Mouse (Mus musculus) neural tube, embryonic 11.5 days (tissue): Measurements from ENCODE around the gene Slc39a1. TPM values are rescaled to one million over a fixed set of nuclear protein-coding genes. Genes with fewer than 3 reads are reported as not detected.

ENCODE experiments used
- ATAC-seq: fragments of 200-750 bp; cut with Nextera tagmentation; 2 replicates; pipeline ENCODE4 v1.8.0; 2017; ENCODE audit warnings: moderate number of reproducible peaks, mild to moderate bottlenecking, moderate TSS enrichment, moderate library complexity; ENCODE audit not compliant: insufficient read depth, low FRiP score, low TSS enrichment
- DNase-seq: peaks from one replicate; pipeline ENCODE4 v3.0.0-alpha.2; 2015; ENCODE audit warnings: low spot score
- H3K27ac ChIP-seq: fragments of 300-500 bp; sonication (generic); 2 replicates; pipeline ENCODE4 v1.5.1; 2014; ENCODE audit warnings: low read depth, mild to moderate bottlenecking, low read length
- H3K27me3 ChIP-seq: fragments of 300-500 bp; sonication (generic); 2 replicates; pipeline ENCODE4 v1.6.1; 2014; ENCODE audit warnings: mild to moderate bottlenecking, low read length, mixed read lengths; ENCODE audit not compliant: control insufficient read depth, insufficient read depth
- H3K36me3 ChIP-seq: fragments of 300-500 bp; sonication (generic); 2 replicates; pipeline ENCODE4 v1.6.1; 2014; ENCODE audit warnings: mild to moderate bottlenecking, low read length, moderate library complexity, mixed read lengths; ENCODE audit not compliant: control insufficient read depth, insufficient read depth
- H3K4me1 ChIP-seq: fragments of 300-500 bp; sonication (generic); 2 replicates; pipeline ENCODE4 v1.6.1; 2014; ENCODE audit warnings: low read length, mixed read lengths; ENCODE audit not compliant: control insufficient read depth, insufficient read depth
- H3K4me2 ChIP-seq: fragments of 300-500 bp; sonication (generic); 2 replicates; pipeline ENCODE4 v1.6.1; 2014; ENCODE audit warnings: low read depth, mild to moderate bottlenecking, moderate library complexity
- H3K4me3 ChIP-seq: fragments of 300-500 bp; sonication (generic); 2 replicates; pipeline ENCODE4 v1.5.1; 2014; ENCODE audit warnings: low read depth, low read length
- H3K9ac ChIP-seq: fragments of 300-500 bp; sonication (generic); 2 replicates; pipeline ENCODE4 v1.6.1; 2014; ENCODE audit warnings: mild to moderate bottlenecking, low read length
- H3K9me3 ChIP-seq: fragments of 300-500 bp; sonication (generic); 2 replicates; pipeline ENCODE4 v1.6.1; 2016; ENCODE audit warnings: low read length; ENCODE audit not compliant: control insufficient read depth
- WGBS: fragments of 180-500 bp; shearing (Covaris S2); extraction: QIAGEN DNeasy Blood & Tissue Kit; methylation state at CpG from one replicate; pipeline ENCODE4 v1.1.7; 2014; 5-methylcytosine and 5-hydroxymethylcytosine counted together
- polyA plus RNA-seq: library from polyadenylated mRNA; unstranded; fragments of >200 nt; fragmentation: Nextera tagmentation; extraction: Ambion mirVana; gene quantifications from 2 replicates; pipeline ENCODE4 v1.2.1, GENCODE M21; 2014

Slc39a1 gene
- polyA plus RNA-seq, 1 experiment from 2014 or later, result 50.6 TPM

DNA sequence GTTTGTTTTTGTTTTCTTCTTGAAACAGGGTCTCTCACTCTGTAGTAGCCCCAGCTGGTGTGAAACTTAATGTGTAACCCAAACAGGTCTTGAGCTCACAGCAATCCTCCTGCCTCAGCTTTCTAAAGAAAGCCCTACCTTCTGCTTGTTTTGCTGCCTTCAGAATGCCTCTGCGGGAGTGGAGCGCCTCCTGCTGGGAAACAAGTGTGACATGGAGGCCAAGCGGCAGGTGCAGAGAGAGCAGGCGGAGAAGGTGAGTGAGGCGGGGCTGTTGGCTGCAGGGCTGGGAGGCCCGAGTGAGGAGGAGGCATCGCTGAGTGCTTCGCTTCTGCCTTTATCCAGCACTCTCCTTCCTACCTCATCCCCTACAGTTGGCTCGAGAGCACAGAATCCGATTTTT lies 23.6 kb upstream of the Slc39a1 start:
- H3K9me3 ChIP-seq, result no peaks in the 10 kb centered on the region
- DNase-seq, result no peak
- H3K27ac ChIP-seq, result no peak overlapping the region
- ATAC-seq, result no peak
- no peak overlapping the region for H3K4me3 ChIP-seq
- H3K4me1 ChIP-seq, result no peaks in the 10 kb centered on the region
- H3K4me2 ChIP-seq, result no peak overlapping the region
- no peaks in the 10 kb centered on the region; the same call in 1 of the 2 replicates for H3K36me3 ChIP-seq
- WGBS, result 81% methylated on average over 10 of the region's 10 CpGs
- no peak overlapping the region for H3K9ac ChIP-seq
- no peaks in the 10 kb centered on the region for H3K27me3 ChIP-seq

DNA sequence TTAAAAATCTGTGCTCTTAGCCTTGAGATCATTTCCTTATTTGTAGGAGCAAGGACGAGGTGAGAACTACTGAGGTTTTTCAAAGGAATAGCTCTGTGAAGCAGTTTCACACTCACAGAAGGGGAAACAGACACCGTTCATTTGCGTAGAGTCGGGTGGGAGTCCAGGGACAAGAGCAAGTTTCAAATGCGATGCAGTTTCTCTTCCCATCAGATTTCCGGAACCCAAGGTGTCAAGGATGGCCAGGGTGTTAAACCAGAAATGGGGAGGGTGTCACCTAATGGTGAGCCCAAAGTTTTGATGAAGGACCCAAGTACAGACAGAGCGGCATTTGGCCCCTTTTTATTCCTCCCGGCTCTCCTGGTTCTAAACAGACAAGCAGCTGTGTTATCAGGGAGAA lies 16.9 kb upstream of the Slc39a1 start:
- no peaks in the 10 kb centered on the region for H3K27me3 ChIP-seq
- H3K27ac ChIP-seq, result no peak overlapping the region
- no peak for DNase-seq
- WGBS, result 14% methylated on average over 8 of the region's 8 CpGs
- peak overlapping the region; percentile 43 for H3K9ac ChIP-seq
- H3K9me3 ChIP-seq, result no peaks in the 10 kb centered on the region
- peaks cover 4% of the 10 kb centered on the region; the same call in 1 of the 2 replicates for H3K4me1 ChIP-seq
- no peaks in the 10 kb centered on the region for H3K36me3 ChIP-seq
- H3K4me3 ChIP-seq, result peak overlapping the region; percentile 79
- no peak for ATAC-seq
- peak overlapping the region; percentile 81 for H3K4me2 ChIP-seq

DNA sequence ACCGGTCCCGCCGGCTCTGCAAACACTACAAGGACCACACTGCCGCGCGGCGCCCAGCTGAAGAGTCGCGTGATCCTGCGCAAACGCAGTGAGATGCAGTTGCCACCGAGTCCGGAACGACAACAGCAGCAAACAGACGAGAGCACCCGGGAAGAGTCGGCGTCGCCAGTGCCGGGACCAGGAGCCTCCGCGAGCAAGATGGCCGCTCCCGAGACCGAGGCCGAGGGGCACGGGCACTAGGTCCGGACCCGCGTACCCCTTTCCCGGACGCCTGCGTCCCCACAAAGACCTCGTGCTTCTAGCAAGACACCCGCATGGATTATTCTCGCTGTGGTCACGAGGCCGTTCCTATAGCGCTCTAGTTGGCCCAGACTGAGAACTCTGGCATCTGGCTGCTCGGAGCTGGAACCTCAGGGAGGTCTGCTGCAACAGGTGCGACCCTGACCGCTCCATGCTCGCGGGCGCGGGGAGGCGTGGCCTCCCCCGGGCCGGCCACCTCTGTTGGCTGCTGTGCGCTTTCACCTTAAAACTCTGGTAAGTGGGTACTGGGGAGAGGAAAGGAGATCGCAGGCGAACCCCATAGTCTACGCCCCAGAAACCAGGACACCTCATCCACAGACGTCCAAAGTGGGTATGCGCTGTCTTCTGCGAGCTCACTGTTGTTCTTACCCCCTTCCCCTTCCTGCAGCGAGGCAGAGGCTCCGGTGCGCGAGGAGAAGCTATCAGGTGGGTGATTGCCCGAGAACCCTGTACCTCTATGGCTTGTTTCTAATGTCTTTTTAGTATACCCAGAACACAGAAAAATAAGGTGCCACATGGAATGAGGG lies 16.3 kb upstream of the Slc39a1 start, which contains the start of gene Jtb:
Jtb (plus strand) TSS at position 91 of the 827 bp plus-strand sequence.
- no peaks in the 10 kb centered on the region for H3K36me3 ChIP-seq
- ATAC-seq (peak; percentile 92), DNase-seq (peak; percentile 93)
- peak within 1 kb of the TSS; percentile 64 for H3K27ac ChIP-seq
- peak within 1 kb of the TSS; percentile 90 for H3K9ac ChIP-seq
- H3K27me3 ChIP-seq, result no peaks in the 10 kb centered on the region
- no peaks in the 10 kb centered on the region for H3K9me3 ChIP-seq
- H3K4me3 ChIP-seq, result peak within 1 kb of the TSS; percentile 79
- WGBS, result under 1% methylated on average over 61 of the region's 61 CpGs
- peaks cover 4% of the 10 kb centered on the region; the same call in 1 of the 2 replicates for H3K4me1 ChIP-seq
- H3K4me2 ChIP-seq, result peak within 1 kb of the TSS; percentile 81

- WGBS, result 81% methylated on average over 2 of the region's 2 CpGs
- no peaks in the 10 kb centered on the region for H3K36me3 ChIP-seq
- H3K9ac ChIP-seq, result no peak overlapping the region
- no peak overlapping the region for H3K4me3 ChIP-seq
- H3K27ac ChIP-seq, result no peak overlapping the region
- ATAC-seq, result no peak
- no peak for DNase-seq
- no peaks in the 10 kb centered on the region for H3K27me3 ChIP-seq
- no peaks in the 10 kb centered on the region for H3K9me3 ChIP-seq
- H3K4me1 ChIP-seq, result peaks cover 8% of the 10 kb centered on the region
- H3K4me2 ChIP-seq, result no peak overlapping the region
Observed at GRCm38 (mm10) chr3:90241251-90241650, 6.7 kb upstream of the Slc39a1 start.

GRCm38 (mm10) chr3:90241669-90242358 lies 6.2 kb upstream of the Slc39a1 start:
- DNase-seq (no peak), ATAC-seq (no peak)
- Histone ChIP-seq H3K4me3 (no peak overlapping the region), H3K36me3 (no peaks in the 10 kb centered on the region), H3K4me1 (peaks cover 8% of the 10 kb centered on the region), H3K9ac (no peak overlapping the region), H3K27me3 (no peaks in the 10 kb centered on the region), H3K9me3 (no peaks in the 10 kb centered on the region), H3K27ac (no peak overlapping the region), H3K4me2 (no peak overlapping the region)
- WGBS, result 85% methylated on average over 10 of the region's 10 CpGs

DNA sequence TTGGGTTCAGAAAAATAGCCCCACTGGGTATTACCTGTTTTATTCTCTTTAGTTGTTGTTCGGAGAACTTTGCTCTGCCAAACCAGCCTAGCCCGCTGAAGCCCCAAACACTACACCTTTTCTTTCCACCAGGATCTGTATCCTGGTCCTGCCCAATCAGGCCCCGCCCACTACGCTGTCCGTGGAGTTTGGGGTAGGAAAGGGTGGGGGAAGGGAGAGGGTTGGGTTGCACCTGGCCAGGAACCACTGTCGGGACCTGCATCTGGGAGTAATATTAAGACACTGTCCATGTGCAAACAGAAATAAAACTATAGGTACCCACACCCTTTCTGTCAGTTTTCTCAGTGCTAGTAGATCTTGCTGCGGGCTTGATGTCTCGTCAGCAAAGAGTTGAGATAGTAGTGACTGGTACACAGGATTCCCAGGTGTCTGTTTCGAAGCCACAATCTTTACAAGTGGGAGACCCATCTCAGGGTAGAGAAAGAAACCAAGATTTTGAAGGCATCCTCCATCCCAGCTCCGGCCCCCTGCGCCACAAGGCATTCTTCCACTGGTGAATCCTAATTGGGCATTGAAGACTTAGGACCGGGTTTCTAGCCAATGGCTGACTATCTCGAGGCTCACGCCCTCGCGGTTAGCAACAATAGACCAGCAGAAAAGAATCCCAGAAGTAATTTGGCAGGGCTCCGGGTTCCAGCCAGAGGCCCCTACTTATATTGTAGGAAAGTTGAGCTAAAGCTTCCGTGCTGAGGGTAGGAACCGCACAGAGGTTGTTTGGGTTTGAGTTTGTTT lies 4.8 kb upstream of the Slc39a1 start, which contains the start of gene Creb3l4:
Creb3l4 (minus strand) TSS at position 529 of the 792 bp plus-strand sequence.
- H3K4me2 ChIP-seq, result peak within 1 kb of the TSS; percentile 81
- no peak within 1 kb of the TSS for H3K27ac ChIP-seq
- H3K4me1 ChIP-seq, result peaks cover 11% of the 10 kb centered on the region
- peak within 1 kb of the TSS; percentile 25 for H3K4me3 ChIP-seq
- no peaks in the 10 kb centered on the region for H3K9me3 ChIP-seq
- 3% methylated on average over 19 of the region's 19 CpGs for WGBS
- peak within 1 kb of the TSS; percentile 46 for H3K9ac ChIP-seq
- ATAC-seq (peak; percentile 78), DNase-seq (peak; percentile 73)
- H3K27me3 ChIP-seq, result no peaks in the 10 kb centered on the region
- H3K36me3 ChIP-seq, result no peaks in the 10 kb centered on the region

DNA sequence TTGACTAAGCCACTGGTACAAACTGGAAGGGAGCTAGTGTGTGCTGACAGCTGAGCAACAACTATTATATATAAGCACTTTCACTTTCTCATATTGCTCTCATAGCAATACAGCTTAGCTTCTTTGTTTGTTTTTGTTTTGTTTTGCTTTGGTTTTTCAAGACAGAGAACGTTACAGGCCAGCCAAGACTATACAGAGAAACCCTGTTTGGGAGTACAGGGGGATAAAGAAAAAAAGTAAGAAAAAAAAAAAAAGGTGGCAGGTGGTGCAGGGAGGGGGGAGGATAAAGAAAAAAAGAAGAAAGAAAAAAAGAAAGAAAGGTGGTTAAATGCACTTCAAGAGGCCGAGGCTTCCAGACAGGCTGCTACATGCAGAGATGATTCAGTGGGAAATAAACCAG lies 2.6 kb upstream of the Slc39a1 start:
- no peak for DNase-seq
- H3K36me3 ChIP-seq, result no peaks in the 10 kb centered on the region
- H3K27me3 ChIP-seq, result no peaks in the 10 kb centered on the region
- no peaks in the 10 kb centered on the region for H3K9me3 ChIP-seq
- no peak overlapping the region for H3K4me2 ChIP-seq
- WGBS, result 82% methylated on average over 2 of the region's 2 CpGs
- no peak overlapping the region for H3K27ac ChIP-seq
- peaks cover 14% of the 10 kb centered on the region for H3K4me1 ChIP-seq
- no peak overlapping the region for H3K9ac ChIP-seq
- no peak overlapping the region for H3K4me3 ChIP-seq
- no peak for ATAC-seq

GRCm38 (mm10) chr3:90247630-90247959 lies 377 bp upstream of the Slc39a1 start:
- Histone ChIP-seq H3K4me1 (peaks cover 13% of the 10 kb centered on the region), H3K9me3 (no peaks in the 10 kb centered on the region), H3K4me2 (peak overlapping the region; percentile 76), H3K27ac (peak overlapping the region; percentile 79), H3K36me3 (peaks cover 2% of the 10 kb centered on the region; the same call in 1 of the 2 replicates), H3K9ac (peak overlapping the region; percentile 54), H3K27me3 (no peaks in the 10 kb centered on the region), H3K4me3 (peak overlapping the region; percentile 44)
- DNase-seq (no peak), ATAC-seq (peak; percentile 19)
- under 1% methylated on average over 3 of the region's 3 CpGs for WGBS
